Mouse (Mus musculus): Measurements from ENCODE around the gene Grcc10.

- TF ChIP-seq CTCF (IDR thresholded peaks at IDR 0.05; ENCODE audit: control insufficient read depth, insufficient read depth, insufficient replicate concordance, low read depth, low read length) (no peak), POLR2A (IDR thresholded peaks at IDR 0.05; ENCODE audit: control insufficient read depth, low read depth, low read length) (no peak)
Observed at GRCm38 (mm10) chr6:124746654-124747632, 5.8 kb upstream of the Grcc10 start.
